Mouse (Mus musculus) left cerebral cortex, adult 8-10 months (tissue): Measurements from ENCODE around the gene Ipo7. TPM values are rescaled to one million over a fixed set of nuclear protein-coding genes. Genes with fewer than 3 reads are reported as not detected.
"Not testable (repeated sequence)": the region's sequence is repeated elsewhere in the genome, so short reads cannot be mapped to it uniquely, and the experiment has no call there.

Experiments used
- DNase-seq, 2 experiments: peaks; one replicate each; pipeline ENCODE4 v3.0.0; 2022; ENCODE audit warnings: low spot score in 2 of 2
- total RNA-seq, 4 experiments: library from RNA; stranded (reverse); gene quantifications; 2 replicates each; pipeline ENCODE4 v1.2.4; 2022

The Ipo7 gene
- 100 to 1,000 TPM in 1 of 4 experiments, 10 to 100 TPM in 3; 89.3 to 101 (median 94.8) TPM for total RNA-seq

DNA sequence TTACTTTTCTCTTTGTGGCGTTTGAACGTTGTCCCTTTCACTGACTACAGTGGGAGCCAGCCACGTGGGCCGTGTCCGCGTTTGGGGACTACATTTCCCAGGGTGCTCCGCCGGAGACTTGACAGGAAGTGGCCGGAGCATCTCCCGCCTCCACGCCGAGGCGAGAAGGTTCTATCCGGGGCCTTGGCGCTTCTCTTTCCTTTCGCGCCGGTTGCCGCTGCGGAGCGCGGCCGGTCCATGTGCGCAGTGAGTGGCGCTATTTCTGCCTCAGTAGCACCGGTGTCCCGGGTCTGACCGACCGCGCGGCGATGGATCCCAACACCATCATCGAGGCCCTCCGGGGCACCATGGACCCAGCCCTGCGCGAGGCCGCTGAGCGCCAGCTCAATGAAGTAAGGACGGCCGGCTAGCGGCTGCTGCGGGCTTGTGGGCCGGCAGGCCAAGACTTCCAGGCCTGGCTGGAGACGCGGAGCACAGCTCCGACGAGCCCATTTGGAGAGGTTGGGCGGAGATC, at the start of gene Ipo7:
Gene Ipo7, plus strand, starts transcription at position 158 of the 514 bp plus-strand sequence.
- peak; percentile 79 to 90 for DNase-seq

DNA sequence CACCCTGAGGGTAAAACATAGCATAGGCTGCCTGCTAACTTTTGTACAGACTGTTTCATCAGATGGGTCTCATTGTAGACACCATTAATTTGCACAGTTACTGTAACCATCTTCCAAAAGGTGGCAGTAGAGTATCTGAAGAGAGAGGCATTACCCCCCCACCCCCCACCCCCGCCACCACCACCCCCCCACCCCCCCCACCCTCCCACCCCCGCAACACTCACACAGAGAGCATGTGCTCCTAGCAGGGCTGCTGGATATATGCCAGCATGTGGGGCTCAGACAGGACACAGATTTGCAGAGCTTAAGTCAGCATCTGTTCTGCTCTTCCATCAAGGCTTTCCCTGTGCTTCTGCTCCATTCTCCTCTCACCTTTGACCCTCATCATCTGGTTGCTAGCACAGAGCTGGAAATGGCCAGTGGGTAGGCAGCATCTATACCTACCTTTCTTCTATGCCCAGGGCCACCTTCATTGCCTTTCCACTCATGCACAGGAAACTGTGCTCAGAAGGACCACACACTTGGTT, 49.1 kb upstream of the Ipo7 start:
- DNase-seq = peak in 1 of 2 experiments; percentile 50

DNA sequence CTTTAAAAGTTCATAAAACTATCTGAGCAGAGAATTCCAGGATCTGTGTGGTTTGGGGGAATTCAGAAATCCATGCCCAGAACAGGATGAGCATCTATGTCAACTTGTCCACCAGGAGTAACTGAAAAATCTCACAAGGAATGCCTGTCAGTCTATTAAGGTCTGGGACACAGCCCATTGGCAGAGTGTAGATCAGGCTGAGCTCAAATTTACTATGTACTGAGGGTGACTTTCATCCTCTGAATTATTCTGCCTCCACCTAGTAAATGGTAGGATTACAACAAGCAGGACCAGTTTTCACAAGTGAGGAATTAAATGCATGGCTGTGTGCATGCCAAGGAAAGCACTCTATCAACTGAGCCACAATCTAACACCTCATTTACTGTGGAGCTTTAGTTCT, 48.5 kb upstream of the Ipo7 start:
- DNase-seq = no peak

DNA sequence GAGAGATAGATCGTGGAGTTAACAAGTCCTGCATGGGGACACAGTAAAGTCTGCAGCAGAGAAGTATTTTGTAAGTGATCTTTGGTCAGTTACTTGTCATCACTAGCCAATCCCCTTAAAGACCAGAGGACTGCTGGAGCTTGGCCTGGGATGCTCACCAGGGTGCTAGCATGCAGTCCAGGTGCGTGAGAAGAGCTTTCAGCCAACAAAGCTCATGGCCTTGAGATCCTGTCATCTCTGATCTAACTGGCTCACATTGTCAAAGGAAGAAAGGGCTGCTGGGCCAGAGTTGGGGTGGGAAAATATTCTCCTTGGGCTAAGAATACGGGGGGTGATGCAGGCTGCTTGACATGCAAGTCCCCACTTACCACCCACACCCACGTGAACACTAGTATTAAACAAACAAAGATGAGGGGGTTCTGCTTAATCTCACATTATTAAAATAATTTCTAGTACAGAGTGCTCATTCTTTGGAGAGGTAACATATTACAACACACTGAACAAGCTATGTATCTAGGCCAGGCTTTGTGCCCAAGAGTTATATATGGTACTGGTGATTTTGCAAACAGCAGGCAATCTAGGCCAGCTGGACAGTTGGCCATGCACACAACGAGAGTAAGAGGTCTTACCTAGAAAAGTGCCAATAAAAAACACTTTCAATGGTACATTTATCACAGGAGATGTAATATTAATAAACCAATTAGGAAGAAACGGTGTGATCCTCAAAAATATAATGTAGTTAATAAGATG, 41.9 kb upstream of the Ipo7 start:
- no peak for DNase-seq

DNA sequence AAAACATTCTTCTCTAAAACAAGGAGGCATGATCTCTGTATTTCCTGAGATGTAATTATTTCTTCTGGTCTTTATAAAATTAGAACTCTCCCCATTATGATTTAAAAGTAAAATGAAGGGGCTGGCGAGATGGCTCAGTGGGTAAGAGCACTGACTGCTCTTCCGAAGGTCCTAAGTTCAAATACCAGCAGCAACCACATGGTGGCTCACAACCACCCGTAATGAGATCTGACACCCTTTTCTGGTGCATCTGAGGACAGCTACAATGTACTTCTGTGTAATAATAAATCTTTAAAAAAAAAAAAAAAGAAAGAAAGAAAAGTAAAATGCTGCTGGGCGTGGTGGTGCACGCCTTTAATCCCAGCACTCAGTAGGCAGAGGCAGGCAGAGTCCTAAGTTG, 40.9 kb upstream of the Ipo7 start:
- DNase-seq = not testable (repeated sequence)

DNA sequence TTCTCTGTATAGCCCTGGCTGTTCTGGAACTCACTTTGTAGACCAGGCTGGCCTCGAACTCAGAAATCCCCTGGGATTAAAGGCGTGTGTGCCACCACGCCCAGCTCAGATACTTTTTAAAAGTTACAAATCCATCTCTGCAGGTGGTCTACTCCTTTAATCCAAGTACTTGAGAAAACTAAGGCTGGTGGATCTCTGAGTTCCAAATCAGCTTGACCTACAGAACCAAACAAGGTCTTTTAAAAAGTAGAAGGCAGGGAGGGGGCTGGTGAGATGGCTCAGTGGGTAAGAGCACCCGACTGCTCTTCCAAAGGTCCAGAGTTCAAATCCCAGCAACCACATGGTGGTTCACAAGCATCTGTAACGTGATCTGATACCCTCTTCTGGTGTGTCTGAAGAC, 33.5 kb upstream of the Ipo7 start:
- not testable (repeated sequence) for DNase-seq

DNA sequence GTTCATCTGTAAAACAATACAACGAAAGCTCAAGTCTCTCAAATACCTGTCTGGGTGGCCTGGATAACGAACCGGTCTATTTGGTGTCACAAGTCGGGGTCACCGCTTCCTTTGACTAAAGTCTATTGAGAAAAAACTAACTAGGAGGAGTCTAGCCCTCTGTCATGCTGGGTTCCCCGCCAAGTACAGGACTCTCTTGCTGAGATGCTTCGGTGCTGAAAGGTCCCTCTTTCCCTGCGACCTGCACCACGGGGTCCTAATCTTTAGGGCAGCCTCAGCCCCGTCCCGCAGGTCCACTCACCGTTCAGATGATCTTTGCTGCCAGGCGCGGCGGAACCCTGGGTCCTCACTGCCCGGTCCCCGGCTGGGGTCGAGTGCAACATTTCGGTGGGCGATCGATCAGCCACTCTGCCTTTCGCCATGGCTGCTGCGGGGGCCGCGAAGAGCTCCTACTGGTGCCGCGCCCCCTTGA, 32.4 kb upstream of the Ipo7 start:
- DNase-seq = no peak

DNA sequence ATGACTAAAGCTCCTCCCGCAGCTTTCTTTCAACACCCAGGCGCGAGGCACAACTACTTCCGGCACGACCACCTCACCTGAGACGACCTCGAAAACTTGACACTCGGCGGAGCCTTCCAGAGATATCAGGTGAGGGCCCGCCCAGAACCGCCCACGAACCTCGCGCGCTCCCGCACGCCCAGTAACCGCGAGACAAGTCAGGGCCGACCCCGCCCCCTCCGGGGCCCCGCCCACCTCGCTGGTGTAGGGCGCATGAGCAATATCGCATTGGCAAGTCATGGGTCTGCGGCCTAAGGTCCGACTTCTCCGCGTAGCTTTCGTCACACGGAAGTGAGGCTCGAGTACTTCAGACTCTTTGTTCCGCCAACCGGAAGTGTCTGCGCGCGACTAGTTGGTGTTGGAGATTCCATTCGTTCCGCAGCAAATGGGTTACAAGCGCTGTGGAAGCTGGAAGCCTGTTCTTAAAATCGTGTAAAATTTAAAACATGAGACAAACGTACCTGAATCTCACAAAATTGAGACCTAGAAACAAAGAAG, 31.9 kb upstream of the Ipo7 start:
- DNase-seq = peak; percentile 98 to 99

DNA sequence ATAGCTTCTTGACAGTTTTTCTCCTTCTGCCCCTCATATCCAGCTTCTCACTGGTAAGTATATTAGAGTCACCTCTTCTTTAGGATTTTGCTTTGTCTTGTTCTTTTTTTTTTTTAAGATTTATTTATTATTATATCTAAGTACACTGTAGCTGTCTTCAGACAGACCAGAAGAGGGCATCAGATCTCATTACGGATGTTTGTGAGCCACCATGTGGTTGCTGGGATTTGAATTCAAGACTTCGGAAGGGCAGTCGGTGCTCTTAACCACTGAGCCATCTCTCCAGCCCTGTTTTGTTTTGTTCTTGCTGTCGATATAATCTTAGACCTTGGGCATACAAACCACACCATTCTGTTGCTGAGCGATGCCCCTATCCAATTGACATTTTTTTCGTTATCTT, 31.3 kb upstream of the Ipo7 start, which contains the start of gene Tmem41b:
Gene Tmem41b, minus strand, starts transcription at position 155 of the 400 bp plus-strand sequence.
- DNase-seq = not testable (repeated sequence)

DNA sequence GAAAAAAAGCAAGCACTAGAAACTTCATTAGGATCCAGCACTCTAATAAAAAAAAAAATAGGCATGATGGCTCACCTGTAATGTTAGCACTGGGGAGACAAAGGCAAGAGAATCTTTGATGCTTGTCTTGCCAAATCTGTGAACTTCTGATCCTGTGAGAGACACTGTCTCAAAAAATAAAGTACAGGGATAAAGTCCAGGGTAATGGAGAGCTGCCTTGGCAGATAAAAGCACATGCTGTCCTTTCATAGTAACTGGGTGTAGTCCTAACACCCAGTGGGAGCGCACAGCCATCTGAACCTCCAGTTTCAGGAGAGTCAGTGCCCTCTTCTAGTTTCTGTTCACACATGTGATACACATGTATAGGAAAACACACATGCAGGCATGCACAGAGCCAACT, 26.8 kb upstream of the Ipo7 start:
- no peak for DNase-seq

DNA sequence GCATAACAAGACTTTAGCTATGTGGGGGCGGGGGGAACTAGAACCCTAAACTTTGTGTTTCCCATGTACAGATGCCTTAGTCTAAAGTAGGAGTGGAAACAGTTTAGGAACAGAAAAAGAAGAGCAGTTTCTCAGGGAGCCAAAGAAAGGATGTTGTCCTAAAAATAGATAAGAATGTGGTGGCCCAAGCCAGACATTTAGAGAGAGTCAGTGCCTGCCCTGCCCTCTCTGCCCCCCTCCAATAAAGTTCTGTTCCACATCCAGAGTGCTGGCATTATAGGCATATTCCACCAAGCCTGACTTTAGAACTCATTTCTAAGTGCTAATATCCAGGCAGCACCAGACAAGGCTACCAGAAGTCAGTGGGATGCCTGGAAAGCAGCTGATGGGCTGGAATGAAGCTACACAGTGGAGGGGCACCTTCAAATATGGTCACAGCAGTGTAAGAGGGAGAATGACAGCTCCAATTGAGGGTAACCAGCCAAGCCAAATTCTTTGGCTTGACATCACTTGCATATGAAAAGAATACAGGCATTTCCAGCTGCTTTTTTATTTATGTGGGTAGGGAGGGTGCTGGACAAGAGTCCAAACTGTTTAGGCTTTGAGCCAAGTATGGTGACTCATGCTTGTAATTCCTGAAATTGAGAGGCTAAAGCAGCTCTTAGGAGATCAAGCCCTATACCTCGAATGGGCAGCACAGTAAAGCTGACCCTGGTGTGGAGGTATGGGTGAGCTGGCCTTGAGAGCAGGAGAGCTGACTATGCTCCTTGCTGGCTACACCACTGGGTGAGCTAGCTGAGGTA, 24.7 kb upstream of the Ipo7 start:
- no peak for DNase-seq

DNA sequence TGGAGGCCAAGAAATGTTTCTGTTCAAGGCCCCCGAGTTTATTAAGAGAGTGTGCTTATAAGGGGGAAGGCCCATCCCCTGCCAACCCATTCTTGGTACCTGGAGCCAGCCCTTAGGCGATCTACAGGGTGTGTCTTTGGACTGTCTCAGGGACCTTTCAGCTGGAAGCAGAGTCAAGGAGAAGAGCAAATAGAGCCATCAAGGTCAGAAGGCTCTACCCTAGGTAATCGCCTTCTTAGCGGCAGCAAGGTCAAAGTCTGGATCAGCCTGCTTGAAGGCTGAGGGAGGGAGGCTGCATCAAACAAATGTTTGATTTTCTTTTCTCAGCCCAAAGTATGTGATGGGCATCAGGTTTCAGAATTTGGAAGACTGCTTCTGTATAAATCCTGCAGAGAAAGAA, 19.7 kb upstream of the Ipo7 start:
- no peak for DNase-seq

DNA sequence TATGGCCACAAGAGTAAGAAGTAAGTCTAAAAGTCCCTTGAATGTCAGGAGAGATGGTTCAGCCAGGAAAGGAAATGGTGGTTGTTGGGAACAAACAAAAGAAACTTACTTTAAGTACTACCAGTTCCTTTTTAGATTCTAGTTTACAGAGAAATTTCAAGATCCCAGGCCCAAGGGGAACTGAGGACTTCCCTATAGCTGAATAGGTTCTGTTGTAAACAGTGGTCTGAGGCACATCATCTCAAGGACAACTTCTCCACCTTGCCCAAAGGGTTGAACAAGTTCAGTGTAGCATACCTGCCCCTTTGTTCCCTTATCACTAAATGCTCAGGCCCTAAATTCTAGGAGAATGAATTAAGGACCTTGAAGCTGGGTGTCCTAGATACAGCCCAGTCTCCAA, 16.0 kb upstream of the Ipo7 start:
- no peak for DNase-seq

DNA sequence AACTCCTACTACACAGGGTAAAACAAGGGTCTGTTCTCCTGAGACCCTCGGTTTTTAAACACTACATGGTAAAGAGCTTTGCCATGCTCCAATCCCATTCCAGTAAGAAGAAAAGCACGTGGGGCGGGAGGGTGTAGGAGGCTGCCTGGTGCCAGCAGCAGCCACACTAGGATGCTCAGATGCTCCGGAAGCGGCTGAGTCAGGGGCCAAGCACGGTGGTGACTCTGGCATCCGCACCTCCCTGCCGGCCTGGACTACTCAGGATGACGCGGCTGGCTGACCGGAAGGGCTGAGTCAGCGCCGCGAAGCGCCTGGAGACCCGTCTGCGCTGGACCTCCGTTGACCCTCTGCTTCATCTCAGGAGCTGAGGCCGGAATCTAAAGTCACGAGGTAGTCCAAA, 15.1 kb upstream of the Ipo7 start:
- DNase-seq = peak in 1 of 2 experiments; percentile 23

DNA sequence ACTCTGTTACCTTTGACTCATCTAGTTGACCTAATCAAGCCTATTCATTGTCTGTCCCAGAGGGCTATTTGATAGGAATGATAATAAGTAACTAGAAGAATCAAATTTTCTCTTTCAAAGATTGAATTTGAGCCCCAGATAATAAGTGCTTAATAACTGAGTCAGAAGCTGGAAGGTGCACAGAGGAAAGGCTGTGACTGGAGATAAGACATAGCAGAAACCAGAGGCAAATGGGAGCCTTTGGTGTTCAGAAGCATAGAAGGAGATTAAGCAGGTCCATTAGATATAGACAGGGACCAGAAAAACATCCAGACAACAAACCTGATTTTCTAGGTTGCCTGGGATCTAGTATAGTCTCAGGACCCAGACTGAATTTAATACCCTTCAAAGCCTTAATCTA, 12.1 kb upstream of the Ipo7 start:
- no peak for DNase-seq

DNA sequence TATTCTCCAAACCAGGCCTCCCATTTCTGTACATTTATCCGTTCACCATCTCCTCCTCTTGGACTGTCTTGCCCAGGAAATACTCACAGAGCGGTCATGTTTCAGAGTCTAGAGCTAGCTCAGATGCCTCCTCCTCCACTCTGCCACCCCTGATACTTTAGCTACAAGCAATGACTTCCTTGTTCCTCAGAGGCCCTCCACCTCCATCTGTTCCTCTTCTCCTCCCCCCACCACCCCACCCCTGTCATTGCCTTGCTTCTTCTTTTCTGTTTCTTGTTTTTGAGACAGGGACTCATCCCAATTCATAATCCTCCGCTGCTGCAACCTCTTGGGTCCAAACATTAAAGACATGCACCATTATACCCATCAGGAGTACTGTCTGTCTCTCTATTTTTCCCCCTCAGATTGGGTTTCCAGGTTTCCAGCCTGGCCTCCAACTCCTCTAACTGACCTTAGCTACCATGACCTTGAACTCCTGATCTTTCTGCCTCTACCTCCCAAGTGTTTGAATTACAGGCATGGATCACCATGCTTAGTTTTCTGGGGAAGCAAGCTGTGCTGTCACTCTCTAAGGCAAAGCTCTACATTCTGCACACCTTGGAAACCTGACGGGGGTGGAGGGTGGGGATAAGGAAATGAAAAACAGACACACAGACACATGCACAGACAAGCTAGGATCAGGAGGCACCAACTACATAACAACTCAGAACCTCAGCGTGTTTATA, 11.4 kb upstream of the Ipo7 start:
- DNase-seq = no peak

DNA sequence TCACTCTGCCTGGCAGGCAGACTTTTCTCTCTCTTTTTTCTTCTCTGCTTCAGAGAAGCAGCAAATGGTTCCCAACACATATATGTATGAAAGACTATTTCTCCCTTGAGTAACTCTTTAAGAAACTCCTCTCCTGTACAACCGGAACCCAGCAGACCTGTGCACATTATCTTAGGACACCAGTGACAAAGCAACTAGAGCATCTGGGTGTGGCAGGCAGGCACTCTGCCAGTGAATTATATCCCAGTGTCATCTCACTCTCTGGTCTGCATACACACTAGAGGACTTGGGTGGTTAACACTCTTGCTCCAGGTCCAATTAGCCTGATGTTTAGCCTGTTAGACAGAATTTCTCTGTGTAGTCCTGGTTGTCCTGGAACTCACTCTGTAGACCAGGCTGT, 9.6 kb upstream of the Ipo7 start:
- no peak for DNase-seq

DNA sequence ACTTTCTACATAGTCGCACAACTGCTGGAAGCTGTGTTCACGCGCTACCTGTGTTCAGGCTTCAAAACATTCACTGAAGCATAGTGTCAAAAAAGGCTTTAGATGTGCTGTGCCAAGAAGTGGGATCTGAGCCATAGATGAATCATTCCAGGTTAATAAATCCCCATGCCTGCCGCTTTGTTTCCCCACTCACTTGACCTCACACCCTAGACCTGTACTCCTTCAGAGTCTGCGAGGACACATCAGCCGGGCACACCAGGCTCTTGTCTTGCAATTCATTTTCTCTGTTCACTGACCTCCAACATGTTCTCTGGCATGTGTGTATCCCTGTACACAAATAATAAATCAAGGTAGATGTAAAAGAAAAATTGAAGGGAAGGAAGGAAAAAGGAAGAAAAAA, 9.0 kb upstream of the Ipo7 start:
- no peak for DNase-seq

DNA sequence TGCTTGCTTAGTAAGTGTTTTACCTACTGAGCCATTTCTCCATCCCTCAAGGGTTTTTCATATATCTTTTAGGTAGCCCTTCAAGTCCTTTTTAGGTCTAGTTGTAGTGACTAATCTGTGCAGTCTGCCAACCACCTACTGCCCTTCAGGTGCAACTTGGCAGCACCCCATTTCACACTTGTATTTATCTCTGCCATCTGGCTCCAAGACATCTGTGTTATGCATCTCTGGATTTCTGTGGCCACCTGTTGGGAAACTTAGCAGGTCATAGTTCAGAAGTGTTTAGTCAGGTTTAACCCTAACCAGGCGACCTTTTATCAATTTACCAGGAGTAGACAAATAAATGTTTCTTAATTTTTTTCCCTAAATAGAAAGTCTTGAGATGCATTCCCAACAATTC, 6.7 kb upstream of the Ipo7 start:
- DNase-seq = no peak

DNA sequence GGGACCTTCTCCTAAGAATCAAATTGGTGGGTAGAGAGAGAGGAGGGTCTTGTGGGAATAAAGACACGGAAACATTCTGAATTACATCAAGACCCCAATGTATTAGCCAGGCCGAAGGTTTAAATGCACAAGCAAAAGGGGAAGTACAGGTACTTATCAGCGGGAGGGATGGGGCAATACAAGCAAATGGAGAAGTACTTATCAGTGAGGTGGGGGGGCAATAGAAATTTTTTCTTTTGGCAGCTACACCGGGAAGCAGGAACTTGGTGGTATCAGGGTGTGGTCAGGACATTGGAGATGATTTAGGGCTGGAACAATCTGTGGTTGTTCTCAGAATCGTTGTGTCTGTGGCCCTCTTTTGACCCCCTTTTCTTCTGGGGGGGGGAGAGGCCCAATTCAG, 3.8 kb upstream of the Ipo7 start:
- DNase-seq = no peak
